Mouse (Mus musculus): Measurements from ENCODE around the gene Slc44a3. TPM values are rescaled to one million over a fixed set of nuclear protein-coding genes. Genes with fewer than 3 reads are reported as not detected.

Gene Slc44a3
- polyA plus RNA-seq, 1 experiment from 2014 or later = 16.9 TPM

GRCm38 (mm10) chr3:121448029-121448468, 84.2 kb downstream of the Slc44a3 start:
- Histone ChIP-seq H3K9ac (ENCODE audit: low read depth, low read length) (0 out of 2 replicates have a peak overlapping the region, but pooled peaks have one; percentile 10), H3K27me3 (ENCODE audit: insufficient read depth, low read length) (no peaks in the 10 kb centered on the region), H3K4me3 (replicated peaks; ENCODE audit: low read depth, low read length) (no peak overlapping the region), H3K4me1 (replicated peaks; ENCODE audit: insufficient read depth, low read length) (peaks cover 23% of the 10 kb centered on the region; the same call in 1 of the 2 replicates), H3K4me2 (ENCODE audit: low read length) (peak overlapping the region; percentile 35), H3K9me3 (replicated peaks; ENCODE audit: low read length) (no peaks in the 10 kb centered on the region), H3K36me3 (ENCODE audit: insufficient read depth, low read length) (peaks cover 21% of the 10 kb centered on the region), H3K27ac (peak overlapping the region; percentile 60; the same call in 1 of the 2 replicates)
- DNase-seq (ENCODE audit: low spot score) = no peak
- WGBS = 33% methylated on average over 11 of the region's 11 CpGs
- TF ChIP-seq CTCF (IDR thresholded peaks at IDR 0.05; ENCODE audit: low read depth) = no peak
- peak; percentile 64 for ATAC-seq (replicated peaks; ENCODE audit: low FRiP score, low read depth)

- H3K4me3 ChIP-seq (replicated peaks; ENCODE audit: low read depth, low read length) = no peak overlapping the region
- WGBS = 55% methylated on average over 7 of the region's 8 CpGs
- ATAC-seq (replicated peaks; ENCODE audit: low FRiP score, low read depth) (no peak), DNase-seq (ENCODE audit: low spot score) (no peak)
- H3K27ac ChIP-seq = no peak overlapping the region
- H3K9me3 ChIP-seq (replicated peaks; ENCODE audit: low read length) = no peaks in the 10 kb centered on the region
- no peak overlapping the region for H3K4me2 ChIP-seq (ENCODE audit: low read length)
- peaks cover 23% of the 10 kb centered on the region; the same call in 1 of the 2 replicates for H3K4me1 ChIP-seq (replicated peaks; ENCODE audit: insufficient read depth, low read length)
- H3K9ac ChIP-seq (ENCODE audit: low read depth, low read length) = no peak overlapping the region
- TF ChIP-seq CTCF (IDR thresholded peaks at IDR 0.05; ENCODE audit: low read depth) = no peak
- no peaks in the 10 kb centered on the region for H3K27me3 ChIP-seq (ENCODE audit: insufficient read depth, low read length)
- H3K36me3 ChIP-seq (ENCODE audit: insufficient read depth, low read length) = peaks cover 10% of the 10 kb centered on the region; the same call in 1 of the 2 replicates
These were observed 85.8 kb downstream of the Slc44a3 start for GRCm38 (mm10) chr3:121446454-121446853.

DNA sequence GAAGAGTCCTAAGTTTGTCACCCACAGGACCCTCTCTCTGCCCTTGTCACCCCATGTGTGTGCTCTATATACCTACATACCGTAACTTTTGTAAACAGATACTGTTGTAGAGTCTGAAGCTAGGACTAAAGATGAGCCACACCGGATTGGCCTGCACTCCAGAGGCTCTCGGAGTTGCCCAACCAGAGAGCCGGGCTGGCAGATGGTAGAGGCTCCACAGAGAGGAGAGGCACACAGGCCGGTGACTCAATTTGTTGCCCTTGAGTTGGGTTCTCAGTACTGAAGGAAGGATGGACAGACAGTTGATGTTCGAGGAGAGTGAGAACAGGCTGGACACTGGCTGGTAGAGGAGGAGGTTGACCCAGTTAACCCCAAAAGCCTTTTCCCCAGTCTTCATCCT, 87.8 kb downstream of the Slc44a3 start:
- WGBS = 60% methylated on average over 6 of the region's 6 CpGs
- DNase-seq (ENCODE audit: low spot score) (no peak), ATAC-seq (replicated peaks; ENCODE audit: low FRiP score, low read depth) (no peak)
- Histone ChIP-seq H3K4me2 (ENCODE audit: low read length) (no peak overlapping the region), H3K4me1 (replicated peaks; ENCODE audit: insufficient read depth, low read length) (peaks cover 32% of the 10 kb centered on the region), H3K4me3 (replicated peaks; ENCODE audit: low read depth, low read length) (no peak overlapping the region), H3K9me3 (replicated peaks; ENCODE audit: low read length) (no peaks in the 10 kb centered on the region), H3K36me3 (ENCODE audit: insufficient read depth, low read length) (no peaks in the 10 kb centered on the region), H3K9ac (ENCODE audit: low read depth, low read length) (no peak overlapping the region), H3K27me3 (ENCODE audit: insufficient read depth, low read length) (no peaks in the 10 kb centered on the region), H3K27ac (no peak overlapping the region)
- no peak for TF ChIP-seq CTCF (IDR thresholded peaks at IDR 0.05; ENCODE audit: low read depth)

DNA sequence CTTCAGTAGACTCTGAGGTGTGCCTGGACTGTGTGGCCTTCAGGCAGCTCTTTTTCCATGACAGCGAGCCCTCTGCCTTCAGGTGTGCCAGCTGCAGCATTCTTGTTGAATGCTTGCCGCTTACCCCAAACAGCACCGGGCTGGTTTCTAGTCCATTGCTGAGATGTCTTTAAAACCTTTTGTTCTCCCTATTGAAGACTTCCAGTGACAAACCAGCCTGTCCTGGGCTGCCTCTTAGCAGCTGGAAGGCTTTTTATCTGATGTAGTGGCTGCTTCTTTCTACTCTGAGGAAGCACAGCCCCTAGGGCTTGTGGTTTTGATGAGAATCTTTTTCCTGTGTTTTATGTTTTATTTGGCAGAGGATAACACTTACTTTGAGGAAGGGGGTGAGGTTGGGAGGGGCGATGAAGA, 88.3 kb downstream of the Slc44a3 start:
- Histone ChIP-seq H3K27ac (0 out of 2 replicates have a peak overlapping the region, but pooled peaks have one; percentile 36), H3K27me3 (ENCODE audit: insufficient read depth, low read length) (no peaks in the 10 kb centered on the region), H3K36me3 (ENCODE audit: insufficient read depth, low read length) (no peaks in the 10 kb centered on the region), H3K9ac (ENCODE audit: low read depth, low read length) (no peak overlapping the region), H3K4me2 (ENCODE audit: low read length) (no peak overlapping the region), H3K4me1 (replicated peaks; ENCODE audit: insufficient read depth, low read length) (peaks cover 36% of the 10 kb centered on the region), H3K9me3 (replicated peaks; ENCODE audit: low read length) (no peaks in the 10 kb centered on the region), H3K4me3 (replicated peaks; ENCODE audit: low read depth, low read length) (no peak overlapping the region)
- WGBS = 47% methylated on average over 4 of the region's 4 CpGs
- DNase-seq (ENCODE audit: low spot score) (no peak), ATAC-seq (replicated peaks; ENCODE audit: low FRiP score, low read depth) (no peak)
- no peak for TF ChIP-seq CTCF (IDR thresholded peaks at IDR 0.05; ENCODE audit: low read depth)

GRCm38 (mm10) chr3:121442288-121442687, 89.9 kb downstream of the Slc44a3 start:
- no peak for ATAC-seq (replicated peaks; ENCODE audit: low FRiP score, low read depth)
- no peak overlapping the region for H3K4me2 ChIP-seq (ENCODE audit: low read length)
- no peaks in the 10 kb centered on the region for H3K36me3 ChIP-seq (ENCODE audit: insufficient read depth, low read length)
- no peak overlapping the region for H3K27ac ChIP-seq
- H3K9ac ChIP-seq (ENCODE audit: low read depth, low read length) = no peak overlapping the region
- H3K4me3 ChIP-seq (replicated peaks; ENCODE audit: low read depth, low read length) = no peak overlapping the region
- no peaks in the 10 kb centered on the region for H3K27me3 ChIP-seq (ENCODE audit: insufficient read depth, low read length)
- 82% methylated on average over 5 of the region's 5 CpGs for WGBS
- no peak for TF ChIP-seq CTCF (IDR thresholded peaks at IDR 0.05; ENCODE audit: low read depth)
- peaks cover 38% of the 10 kb centered on the region for H3K4me1 ChIP-seq (replicated peaks; ENCODE audit: insufficient read depth, low read length)
- DNase-seq (ENCODE audit: low spot score) = no peak
- H3K9me3 ChIP-seq (replicated peaks; ENCODE audit: low read length) = no peaks in the 10 kb centered on the region

- H3K9me3 ChIP-seq (replicated peaks; ENCODE audit: low read length) = no peaks in the 10 kb centered on the region
- H3K4me1 ChIP-seq (replicated peaks; ENCODE audit: insufficient read depth, low read length) = peaks cover 39% of the 10 kb centered on the region
- TF ChIP-seq CTCF (IDR thresholded peaks at IDR 0.05; ENCODE audit: low read depth) = no peak
- no peaks in the 10 kb centered on the region for H3K36me3 ChIP-seq (ENCODE audit: insufficient read depth, low read length)
- H3K4me2 ChIP-seq (ENCODE audit: low read length) = no peak overlapping the region
- WGBS = 80% methylated on average over 12 of the region's 12 CpGs
- H3K9ac ChIP-seq (ENCODE audit: low read depth, low read length) = no peak overlapping the region
- DNase-seq (ENCODE audit: low spot score) = no peak
- H3K27me3 ChIP-seq (ENCODE audit: insufficient read depth, low read length) = no peaks in the 10 kb centered on the region
- H3K27ac ChIP-seq = no peak overlapping the region
- no peak for ATAC-seq (replicated peaks; ENCODE audit: low FRiP score, low read depth)
- H3K4me3 ChIP-seq (replicated peaks; ENCODE audit: low read depth, low read length) = no peak overlapping the region
These were observed 90.7 kb downstream of the Slc44a3 start for GRCm38 (mm10) chr3:121441504-121441903.

All from kidney, postnatal 0 days (tissue).